Mouse (Mus musculus): ENCODE data around the gene Abi3. TPM values are rescaled to one million over a fixed set of nuclear protein-coding genes. Genes with fewer than 3 reads are reported as not detected.

Abi3 gene
- polyA plus RNA-seq, 1 experiment from 2014 or later = 14.1 TPM

DNA sequence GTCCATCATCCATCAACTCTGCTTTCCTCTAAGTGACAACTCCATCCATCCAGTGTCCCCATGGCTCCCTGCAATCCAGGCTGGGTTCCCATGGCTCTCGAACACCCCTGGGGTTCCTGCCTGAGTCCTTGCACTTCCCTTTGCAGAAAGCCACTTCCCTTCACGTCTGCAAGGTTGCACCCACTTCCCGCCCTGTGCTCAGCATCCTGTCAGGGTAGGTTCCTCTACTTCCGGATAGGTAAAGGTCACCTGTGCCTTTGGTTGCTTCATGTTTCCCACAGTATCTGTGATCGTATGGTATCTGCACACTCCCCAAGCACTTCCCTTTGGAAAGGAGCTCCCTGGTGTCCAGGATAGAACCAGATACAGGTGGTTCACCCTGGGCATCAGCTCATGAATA lies 37.3 kb downstream of the Abi3 start:
- Histone ChIP-seq H3K27ac (ENCODE audit: low read length) (no peak overlapping the region), H3K4me3 (ENCODE audit: low read length) (no peak overlapping the region), H3K9ac (replicated peaks; ENCODE audit: low read length) (no peak overlapping the region), H3K27me3 (ENCODE audit: insufficient read depth, low read length) (no peaks in the 10 kb centered on the region), H3K9me3 (ENCODE audit: low read length) (no peaks in the 10 kb centered on the region), H3K4me2 (replicated peaks; ENCODE audit: low read depth, low read length) (no peak overlapping the region), H3K36me3 (ENCODE audit: insufficient read depth, low read length) (no peaks in the 10 kb centered on the region), H3K4me1 (ENCODE audit: insufficient read depth, low read length) (no peaks in the 10 kb centered on the region)
- WGBS = 63% methylated on average over 5 of the region's 5 CpGs
- ATAC-seq (ENCODE audit: low FRiP score, low TSS enrichment) = no peak

GRCm38 (mm10) chr11:95795582-95795981 lies 46.7 kb downstream of the Abi3 start:
- Histone ChIP-seq H3K4me3 (ENCODE audit: low read length) (no peak overlapping the region), H3K4me1 (ENCODE audit: insufficient read depth, low read length) (peaks cover 16% of the 10 kb centered on the region), H3K36me3 (ENCODE audit: insufficient read depth, low read length) (no peaks in the 10 kb centered on the region), H3K27me3 (ENCODE audit: insufficient read depth, low read length) (peaks cover 6% of the 10 kb centered on the region; the same call in 1 of the 2 replicates), H3K9ac (replicated peaks; ENCODE audit: low read length) (no peak overlapping the region), H3K4me2 (replicated peaks; ENCODE audit: low read depth, low read length) (no peak overlapping the region), H3K9me3 (ENCODE audit: low read length) (no peaks in the 10 kb centered on the region), H3K27ac (ENCODE audit: low read length) (no peak overlapping the region)
- WGBS = 54% methylated on average over 5 of the region's 5 CpGs
- no peak for ATAC-seq (ENCODE audit: low FRiP score, low TSS enrichment)

DNA sequence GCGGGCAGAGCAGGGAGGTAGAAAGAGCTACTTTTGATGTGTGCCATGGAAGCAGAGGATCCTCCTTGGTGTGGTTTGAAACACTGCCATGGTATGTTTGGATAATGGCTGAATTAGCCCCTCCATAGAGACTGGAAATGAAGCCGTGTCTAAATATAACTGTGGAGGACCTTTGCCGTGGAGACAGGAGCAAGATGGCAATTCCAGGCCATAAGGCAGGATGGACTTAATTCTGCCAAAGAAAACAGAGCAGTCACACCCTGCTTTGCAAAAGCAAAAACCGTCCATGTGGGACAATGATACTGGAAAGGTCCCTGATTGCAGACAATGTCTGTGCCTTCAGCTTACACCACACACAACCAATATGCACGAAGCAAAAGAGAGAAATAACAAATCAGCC lies 48.1 kb downstream of the Abi3 start:
- Histone ChIP-seq H3K9me3 (ENCODE audit: low read length) (no peaks in the 10 kb centered on the region), H3K27ac (ENCODE audit: low read length) (no peak overlapping the region), H3K27me3 (ENCODE audit: insufficient read depth, low read length) (peaks cover 6% of the 10 kb centered on the region; the same call in 1 of the 2 replicates), H3K4me2 (replicated peaks; ENCODE audit: low read depth, low read length) (no peak overlapping the region), H3K4me1 (ENCODE audit: insufficient read depth, low read length) (peaks cover 16% of the 10 kb centered on the region), H3K36me3 (ENCODE audit: insufficient read depth, low read length) (no peaks in the 10 kb centered on the region), H3K9ac (replicated peaks; ENCODE audit: low read length) (no peak overlapping the region), H3K4me3 (ENCODE audit: low read length) (no peak overlapping the region)
- 55% methylated on average over 5 of the region's 5 CpGs for WGBS
- ATAC-seq (ENCODE audit: low FRiP score, low TSS enrichment) = no peak

DNA sequence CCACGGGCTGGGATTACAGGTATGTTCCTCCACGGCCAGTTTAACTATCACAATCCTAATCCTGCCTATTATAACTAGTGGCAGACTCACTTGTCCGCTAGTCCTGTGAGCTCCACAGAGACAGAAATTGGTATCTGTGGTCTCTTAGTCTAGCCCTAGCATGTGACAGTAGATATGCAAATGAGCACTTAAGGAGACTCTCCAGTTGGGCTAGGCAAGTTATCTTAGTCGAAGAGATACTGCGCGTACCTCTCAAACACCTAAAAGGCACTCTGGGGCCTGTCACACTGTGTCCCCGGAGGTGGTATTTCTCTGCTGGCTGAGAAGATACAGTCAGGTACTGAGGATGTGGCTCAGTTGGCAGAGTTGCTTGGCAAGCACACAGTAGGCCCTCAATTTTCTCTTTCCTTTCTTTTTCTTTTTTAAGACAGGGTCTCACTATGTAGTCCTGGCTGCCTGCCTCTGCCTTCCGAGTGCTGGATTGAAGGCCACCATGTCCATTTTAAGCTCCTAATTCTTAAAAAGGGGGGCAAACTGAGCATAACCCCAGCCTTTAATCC lies 49.2 kb downstream of the Abi3 start:
- H3K4me1 ChIP-seq (ENCODE audit: insufficient read depth, low read length) = peaks cover 16% of the 10 kb centered on the region
- H3K9ac ChIP-seq (replicated peaks; ENCODE audit: low read length) = no peak overlapping the region
- H3K27ac ChIP-seq (ENCODE audit: low read length) = no peak overlapping the region
- no peaks in the 10 kb centered on the region for H3K9me3 ChIP-seq (ENCODE audit: low read length)
- H3K4me3 ChIP-seq (ENCODE audit: low read length) = no peak overlapping the region
- H3K36me3 ChIP-seq (ENCODE audit: insufficient read depth, low read length) = no peaks in the 10 kb centered on the region
- no peak for ATAC-seq (ENCODE audit: low FRiP score, low TSS enrichment)
- WGBS = 94% methylated on average over 8 of the region's 8 CpGs
- H3K4me2 ChIP-seq (replicated peaks; ENCODE audit: low read depth, low read length) = no peak overlapping the region
- peaks cover 6% of the 10 kb centered on the region; the same call in 1 of the 2 replicates for H3K27me3 ChIP-seq (ENCODE audit: insufficient read depth, low read length)

DNA sequence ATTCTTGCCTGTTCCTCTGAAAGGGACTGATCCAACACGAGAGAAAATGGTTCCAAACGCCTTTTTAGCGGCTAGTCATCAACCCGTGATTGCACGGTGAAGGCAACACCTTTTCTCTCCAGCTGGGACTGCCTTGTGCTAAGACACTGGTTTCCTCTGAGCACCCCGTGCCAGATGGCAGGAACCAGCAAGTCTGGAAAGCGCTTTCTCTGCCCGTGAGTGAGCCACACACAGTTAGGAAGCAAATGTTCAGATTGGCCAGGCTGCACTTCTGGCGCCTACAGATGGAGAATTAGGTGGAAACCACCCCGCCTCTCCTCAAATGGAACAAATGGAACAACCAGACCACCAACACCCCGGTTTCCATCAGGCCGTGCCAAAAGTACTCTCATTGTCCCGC lies 50.5 kb downstream of the Abi3 start:
- H3K9me3 ChIP-seq (ENCODE audit: low read length) = no peaks in the 10 kb centered on the region
- peaks cover 14% of the 10 kb centered on the region for H3K4me1 ChIP-seq (ENCODE audit: insufficient read depth, low read length)
- H3K27ac ChIP-seq (ENCODE audit: low read length) = no peak overlapping the region
- H3K9ac ChIP-seq (replicated peaks; ENCODE audit: low read length) = no peak overlapping the region
- no peak overlapping the region for H3K4me2 ChIP-seq (replicated peaks; ENCODE audit: low read depth, low read length)
- 68% methylated on average over 13 of the region's 13 CpGs for WGBS
- no peaks in the 10 kb centered on the region for H3K36me3 ChIP-seq (ENCODE audit: insufficient read depth, low read length)
- peaks cover 2% of the 10 kb centered on the region; the same call in 1 of the 2 replicates for H3K27me3 ChIP-seq (ENCODE audit: insufficient read depth, low read length)
- ATAC-seq (ENCODE audit: low FRiP score, low TSS enrichment) = no peak
- no peak overlapping the region for H3K4me3 ChIP-seq (ENCODE audit: low read length)

GRCm38 (mm10) chr11:95789451-95789891 lies 52.8 kb downstream of the Abi3 start:
- Histone ChIP-seq H3K36me3 (ENCODE audit: insufficient read depth, low read length) (no peaks in the 10 kb centered on the region), H3K4me3 (ENCODE audit: low read length) (no peak overlapping the region), H3K9ac (replicated peaks; ENCODE audit: low read length) (no peak overlapping the region), H3K27ac (ENCODE audit: low read length) (no peak overlapping the region), H3K27me3 (ENCODE audit: insufficient read depth, low read length) (no peaks in the 10 kb centered on the region), H3K4me1 (ENCODE audit: insufficient read depth, low read length) (peaks cover 6% of the 10 kb centered on the region; the same call in 1 of the 2 replicates), H3K9me3 (ENCODE audit: low read length) (no peaks in the 10 kb centered on the region), H3K4me2 (replicated peaks; ENCODE audit: low read depth, low read length) (no peak overlapping the region)
- WGBS = 75% methylated on average over 8 of the region's 8 CpGs
- no peak for ATAC-seq (ENCODE audit: low FRiP score, low TSS enrichment)

- Histone ChIP-seq H3K4me1 (ENCODE audit: insufficient read depth, low read length) (no peaks in the 10 kb centered on the region), H3K27ac (ENCODE audit: low read length) (no peak overlapping the region), H3K9ac (replicated peaks; ENCODE audit: low read length) (no peak overlapping the region), H3K4me3 (ENCODE audit: low read length) (no peak overlapping the region), H3K36me3 (ENCODE audit: insufficient read depth, low read length) (no peaks in the 10 kb centered on the region), H3K9me3 (ENCODE audit: low read length) (no peaks in the 10 kb centered on the region), H3K27me3 (ENCODE audit: insufficient read depth, low read length) (no peaks in the 10 kb centered on the region), H3K4me2 (replicated peaks; ENCODE audit: low read depth, low read length) (no peak overlapping the region)
- no peak; the same call in 1 of the 2 replicates for ATAC-seq (ENCODE audit: low FRiP score, low TSS enrichment)
- 74% methylated on average over 6 of the region's 6 CpGs for WGBS
Measured at GRCm38 (mm10) chr11:95786511-95786910, 55.8 kb downstream of the Abi3 start.

- Histone ChIP-seq H3K9me3 (ENCODE audit: low read length) (no peaks in the 10 kb centered on the region), H3K9ac (replicated peaks; ENCODE audit: low read length) (no peak overlapping the region), H3K27me3 (ENCODE audit: insufficient read depth, low read length) (no peaks in the 10 kb centered on the region), H3K27ac (ENCODE audit: low read length) (no peak overlapping the region), H3K4me1 (ENCODE audit: insufficient read depth, low read length) (no peaks in the 10 kb centered on the region), H3K4me3 (ENCODE audit: low read length) (no peak overlapping the region), H3K36me3 (ENCODE audit: insufficient read depth, low read length) (no peaks in the 10 kb centered on the region), H3K4me2 (replicated peaks; ENCODE audit: low read depth, low read length) (no peak overlapping the region)
- WGBS = 92% methylated on average over 4 of the region's 4 CpGs
- no peak for ATAC-seq (ENCODE audit: low FRiP score, low TSS enrichment)
Measured at GRCm38 (mm10) chr11:95785675-95786074, 56.6 kb downstream of the Abi3 start.

DNA sequence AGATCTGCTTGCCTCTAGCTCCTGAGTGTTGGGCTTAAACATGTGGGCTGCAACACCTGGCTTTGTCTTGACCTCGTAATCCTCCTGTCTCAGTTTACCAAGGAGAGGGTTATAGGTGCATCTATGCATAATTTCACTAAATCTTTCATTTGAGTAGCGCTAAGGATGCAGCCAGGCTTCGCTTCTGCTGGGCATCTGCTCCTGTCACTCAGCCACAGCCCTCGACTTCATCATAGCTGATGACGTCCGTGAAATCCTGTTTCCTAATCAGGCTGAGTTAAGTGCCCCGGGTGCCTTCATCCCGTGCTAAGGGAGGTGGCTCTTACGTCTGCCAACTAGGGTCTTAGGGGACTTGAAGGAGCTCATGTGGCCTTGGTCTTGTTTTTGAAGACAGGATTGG lies 58.3 kb downstream of the Abi3 start:
- WGBS = 87% methylated on average over 9 of the region's 9 CpGs
- no peak overlapping the region for H3K27ac ChIP-seq (ENCODE audit: low read length)
- no peak overlapping the region for H3K4me2 ChIP-seq (replicated peaks; ENCODE audit: low read depth, low read length)
- H3K4me3 ChIP-seq (ENCODE audit: low read length) = no peak overlapping the region
- H3K4me1 ChIP-seq (ENCODE audit: insufficient read depth, low read length) = no peaks in the 10 kb centered on the region
- H3K36me3 ChIP-seq (ENCODE audit: insufficient read depth, low read length) = no peaks in the 10 kb centered on the region
- H3K9me3 ChIP-seq (ENCODE audit: low read length) = no peaks in the 10 kb centered on the region
- no peaks in the 10 kb centered on the region for H3K27me3 ChIP-seq (ENCODE audit: insufficient read depth, low read length)
- ATAC-seq (ENCODE audit: low FRiP score, low TSS enrichment) = no peak
- no peak overlapping the region for H3K9ac ChIP-seq (replicated peaks; ENCODE audit: low read length)

GRCm38 (mm10) chr11:95783457-95783856 lies 58.8 kb downstream of the Abi3 start:
- 79% methylated on average over 4 of the region's 4 CpGs for WGBS

More at GRCm38 (mm10) chr11:95783457-95783856, 58.8 kb downstream of the Abi3 start:
- no peaks in the 10 kb centered on the region for H3K36me3 ChIP-seq (ENCODE audit: insufficient read depth, low read length)
- no peaks in the 10 kb centered on the region for H3K9me3 ChIP-seq (ENCODE audit: low read length)
- no peaks in the 10 kb centered on the region for H3K4me1 ChIP-seq (ENCODE audit: insufficient read depth, low read length)
- H3K27me3 ChIP-seq (ENCODE audit: insufficient read depth, low read length) = no peaks in the 10 kb centered on the region
- H3K4me3 ChIP-seq (ENCODE audit: low read length) = no peak overlapping the region
- no peak overlapping the region for H3K4me2 ChIP-seq (replicated peaks; ENCODE audit: low read depth, low read length)
- no peak overlapping the region for H3K27ac ChIP-seq (ENCODE audit: low read length)
- H3K9ac ChIP-seq (replicated peaks; ENCODE audit: low read length) = no peak overlapping the region
- ATAC-seq (ENCODE audit: low FRiP score, low TSS enrichment) = no peak
